Mouse (Mus musculus): ENCODE data around the gene E430018J23Rik. TPM values are rescaled to one million over a fixed set of nuclear protein-coding genes. Genes with fewer than 3 reads are reported as not detected.
"Not testable (repeated sequence)": the region's sequence is repeated elsewhere in the genome, so short reads cannot be mapped to it uniquely, and the experiment has no call there.

Gene E430018J23Rik
- total and polyA plus RNA-seq, 2 experiments from 2014 or later: 3.3 to 12.1 TPM

DNA sequence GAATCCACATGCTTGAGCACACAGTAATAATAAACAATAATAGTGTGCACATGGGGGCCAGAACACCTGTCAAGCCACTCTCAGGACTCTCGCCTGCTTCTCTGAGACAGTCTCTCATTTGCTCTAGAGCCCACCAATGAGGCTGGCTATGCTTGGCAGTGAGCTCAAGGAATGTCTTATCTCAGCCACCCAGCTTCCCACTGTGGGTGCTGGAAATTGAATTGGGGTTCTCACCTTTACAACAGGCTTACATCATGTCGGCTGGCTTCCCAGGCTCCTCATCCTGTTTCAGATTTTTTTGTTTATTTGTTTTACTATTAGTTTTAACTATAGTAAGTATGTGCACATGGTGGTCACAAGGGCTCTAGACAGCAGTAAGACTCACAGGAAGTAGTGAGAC, 22.2 kb downstream of the E430018J23Rik start:
- no peak overlapping the region for H3K4me3 ChIP-seq (ENCODE audit: low read depth, low read length)
- no peak overlapping the region for H3K27ac ChIP-seq (ENCODE audit: low read depth)
- 60% methylated on average over 2 of the region's 2 CpGs for WGBS

DNA sequence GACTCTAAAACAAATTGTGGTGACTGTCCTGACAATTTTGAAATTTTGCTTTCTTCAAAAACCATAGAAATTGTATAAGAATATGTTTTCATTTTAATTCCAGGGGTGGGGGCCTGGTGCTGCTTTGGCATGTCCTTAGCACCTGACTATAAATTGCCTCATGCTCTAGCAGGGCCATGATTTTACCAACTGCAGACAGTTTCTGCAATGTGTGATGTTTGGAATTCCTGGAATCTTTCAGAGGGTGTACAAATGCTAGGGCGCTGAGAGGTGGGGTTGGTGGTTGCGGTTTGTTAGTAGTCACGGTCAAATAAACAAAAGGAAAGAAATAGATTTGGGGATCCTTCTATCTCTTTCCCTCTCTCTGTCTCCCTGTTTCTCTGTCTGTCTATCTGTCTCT, 27.2 kb downstream of the E430018J23Rik start:
- no peak for ATAC-seq (ENCODE audit: insufficient read depth, low read depth)
- Histone ChIP-seq H3K4me2 (ENCODE audit: low read depth, low read length) (no peak overlapping the region), H3K9me3 (replicated peaks; ENCODE audit: control insufficient read depth, low read length) (no peaks in the 10 kb centered on the region), H3K4me1 (ENCODE audit: control insufficient read depth, insufficient read depth) (no peaks in the 10 kb centered on the region), H3K27me3 (ENCODE audit: control insufficient read depth, insufficient read depth, low read length) (no peaks in the 10 kb centered on the region), H3K36me3 (replicated peaks; ENCODE audit: control insufficient read depth, insufficient read depth, low read length) (no peaks in the 10 kb centered on the region), H3K27ac (ENCODE audit: low read depth) (no peak overlapping the region), H3K4me3 (ENCODE audit: low read depth, low read length) (no peak overlapping the region), H3K9ac (replicated peaks; ENCODE audit: low read depth, low read length) (no peak overlapping the region)
- 30% methylated on average over 3 of the region's 3 CpGs for WGBS
- TF ChIP-seq CTCF (IDR thresholded peaks at IDR 0.05; ENCODE audit: low read depth) (no peak), EP300 (IDR thresholded peaks at IDR 0.05; ENCODE audit: low read depth) (no peak)
- DNase-seq (ENCODE audit: low spot score): no peak

More for the DNA sequence above, 22.2 kb downstream of the E430018J23Rik start:
- Histone ChIP-seq H3K27me3 (ENCODE audit: control insufficient read depth, insufficient read depth, low read length) (no peaks in the 10 kb centered on the region), H3K9me3 (replicated peaks; ENCODE audit: control insufficient read depth, low read length) (no peaks in the 10 kb centered on the region), H3K4me1 (ENCODE audit: control insufficient read depth, insufficient read depth) (no peaks in the 10 kb centered on the region), H3K4me2 (ENCODE audit: low read depth, low read length) (no peak overlapping the region), H3K36me3 (replicated peaks; ENCODE audit: control insufficient read depth, insufficient read depth, low read length) (no peaks in the 10 kb centered on the region), H3K9ac (replicated peaks; ENCODE audit: low read depth, low read length) (no peak overlapping the region)
- ATAC-seq (ENCODE audit: insufficient read depth, low read depth) (no peak), DNase-seq (ENCODE audit: low spot score) (no peak)
- TF ChIP-seq CTCF (IDR thresholded peaks at IDR 0.05; ENCODE audit: low read depth) (no peak), EP300 (IDR thresholded peaks at IDR 0.05; ENCODE audit: low read depth) (no peak)

DNA sequence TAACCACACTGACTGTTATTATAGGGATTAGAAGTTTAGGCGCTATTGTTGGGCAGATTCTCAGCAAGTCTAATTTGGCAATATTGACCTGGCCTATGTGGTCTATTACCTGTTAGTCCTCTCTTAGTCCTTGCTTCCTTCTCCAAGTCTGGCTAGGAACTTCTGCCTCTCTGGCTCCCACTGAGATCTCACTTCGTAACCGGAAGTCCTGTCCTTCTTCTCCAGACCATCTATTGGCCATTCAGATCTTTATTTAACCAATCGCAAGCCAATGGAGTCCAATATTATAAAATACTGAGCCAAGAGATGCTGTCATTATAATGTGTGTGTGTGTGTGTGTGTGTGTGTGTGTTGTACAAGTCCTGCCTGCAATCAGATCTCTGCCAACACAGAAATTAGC, 29.3 kb downstream of the E430018J23Rik start:
- DNase-seq (ENCODE audit: low spot score): no peak
- Histone ChIP-seq H3K9ac (replicated peaks; ENCODE audit: low read depth, low read length) (no peak overlapping the region; the same call in 1 of the 2 replicates), H3K9me3 (replicated peaks; ENCODE audit: control insufficient read depth, low read length) (no peaks in the 10 kb centered on the region), H3K27me3 (ENCODE audit: control insufficient read depth, insufficient read depth, low read length) (no peaks in the 10 kb centered on the region), H3K4me3 (ENCODE audit: low read depth, low read length) (peak overlapping the region; percentile 38; the same call in 1 of the 2 replicates), H3K4me2 (ENCODE audit: low read depth, low read length) (peak overlapping the region; percentile 58; the same call in 1 of the 2 replicates), H3K36me3 (replicated peaks; ENCODE audit: control insufficient read depth, insufficient read depth, low read length) (no peaks in the 10 kb centered on the region), H3K27ac (ENCODE audit: low read depth) (no peak overlapping the region), H3K4me1 (ENCODE audit: control insufficient read depth, insufficient read depth) (no peaks in the 10 kb centered on the region)
- TF ChIP-seq CTCF (IDR thresholded peaks at IDR 0.05; ENCODE audit: low read depth) (no peak), EP300 (IDR thresholded peaks at IDR 0.05; ENCODE audit: low read depth) (no peak)
- ATAC-seq (ENCODE audit: insufficient read depth, low read depth): no peak
- WGBS: 68% methylated on average over 4 of the region's 4 CpGs

DNA sequence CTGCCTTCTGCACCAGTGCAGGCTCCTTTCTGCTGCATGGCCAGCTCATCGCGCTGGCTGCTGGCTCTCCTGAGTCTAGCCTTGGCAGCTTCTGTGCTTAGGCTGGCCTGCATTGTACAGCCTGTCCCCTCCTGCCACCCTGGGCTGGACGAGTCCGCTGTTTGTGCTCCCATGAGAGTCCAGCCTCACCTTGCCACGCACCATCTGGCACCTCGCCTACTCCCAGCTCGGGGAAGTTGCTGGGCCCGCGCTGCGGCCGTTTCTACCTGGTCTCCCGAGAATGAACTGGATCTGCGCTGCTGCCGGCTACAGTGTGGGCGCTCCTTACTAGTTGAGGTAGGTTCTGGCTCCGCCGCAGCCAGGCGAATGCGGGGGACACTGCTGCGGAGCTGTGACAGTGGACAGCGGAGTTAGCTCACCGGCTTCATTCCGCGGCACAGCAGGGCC, 29.9 kb downstream of the E430018J23Rik start:
- Histone ChIP-seq H3K9ac (replicated peaks; ENCODE audit: low read depth, low read length) (peak overlapping the region; percentile 41), H3K27ac (ENCODE audit: low read depth) (no peak overlapping the region), H3K4me1 (ENCODE audit: control insufficient read depth, insufficient read depth) (no peaks in the 10 kb centered on the region), H3K4me2 (ENCODE audit: low read depth, low read length) (peak overlapping the region; percentile 58), H3K36me3 (replicated peaks; ENCODE audit: control insufficient read depth, insufficient read depth, low read length) (no peaks in the 10 kb centered on the region), H3K9me3 (replicated peaks; ENCODE audit: control insufficient read depth, low read length) (no peaks in the 10 kb centered on the region), H3K27me3 (ENCODE audit: control insufficient read depth, insufficient read depth, low read length) (no peaks in the 10 kb centered on the region), H3K4me3 (ENCODE audit: low read depth, low read length) (peak overlapping the region; percentile 38)
- under 1% methylated on average over 24 of the region's 24 CpGs for WGBS
- no peak for DNase-seq (ENCODE audit: low spot score)
- ATAC-seq (ENCODE audit: insufficient read depth, low read depth): no peak
- TF ChIP-seq EP300 (IDR thresholded peaks at IDR 0.05; ENCODE audit: low read depth): no peak
- no peak for TF ChIP-seq CTCF (IDR thresholded peaks at IDR 0.05; ENCODE audit: low read depth)

DNA sequence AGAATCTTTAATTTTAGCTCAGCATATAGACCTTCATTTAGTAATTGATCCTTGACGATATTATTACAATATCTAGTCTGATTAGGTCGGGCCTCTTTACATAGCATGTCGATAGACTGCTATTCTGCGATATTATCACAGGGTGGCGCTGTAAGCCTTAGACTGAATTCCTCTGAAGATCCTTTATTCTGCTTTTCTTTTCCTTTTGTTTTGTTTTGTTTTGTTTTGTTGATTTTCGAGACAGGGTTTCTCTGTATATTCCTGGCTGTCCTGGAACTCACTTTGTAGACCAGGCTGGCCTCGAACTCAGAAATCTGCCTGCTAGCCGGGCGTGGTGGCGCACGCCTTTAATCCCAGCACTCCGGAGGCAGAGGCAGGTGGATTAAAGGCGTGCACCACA, 31.0 kb downstream of the E430018J23Rik start:
- Histone ChIP-seq H3K4me2 (ENCODE audit: low read depth, low read length) (peak overlapping the region; percentile 53), H3K4me3 (ENCODE audit: low read depth, low read length) (peak overlapping the region; percentile 34)
- WGBS: 19% methylated on average over 13 of the region's 13 CpGs
- H3K27ac ChIP-seq (ENCODE audit: low read depth); H3K9me3 ChIP-seq (replicated peaks; ENCODE audit: control insufficient read depth, low read length); H3K9ac ChIP-seq (replicated peaks; ENCODE audit: low read depth, low read length); ATAC-seq (ENCODE audit: insufficient read depth, low read depth); H3K36me3 ChIP-seq (replicated peaks; ENCODE audit: control insufficient read depth, insufficient read depth, low read length); H3K4me1 ChIP-seq (ENCODE audit: control insufficient read depth, insufficient read depth); H3K27me3 ChIP-seq (ENCODE audit: control insufficient read depth, insufficient read depth, low read length): not testable (repeated sequence)
- peak; percentile 82 for TF ChIP-seq CTCF (IDR thresholded peaks at IDR 0.05; ENCODE audit: low read depth)
- peak; percentile 69 for DNase-seq (ENCODE audit: low spot score)

DNA sequence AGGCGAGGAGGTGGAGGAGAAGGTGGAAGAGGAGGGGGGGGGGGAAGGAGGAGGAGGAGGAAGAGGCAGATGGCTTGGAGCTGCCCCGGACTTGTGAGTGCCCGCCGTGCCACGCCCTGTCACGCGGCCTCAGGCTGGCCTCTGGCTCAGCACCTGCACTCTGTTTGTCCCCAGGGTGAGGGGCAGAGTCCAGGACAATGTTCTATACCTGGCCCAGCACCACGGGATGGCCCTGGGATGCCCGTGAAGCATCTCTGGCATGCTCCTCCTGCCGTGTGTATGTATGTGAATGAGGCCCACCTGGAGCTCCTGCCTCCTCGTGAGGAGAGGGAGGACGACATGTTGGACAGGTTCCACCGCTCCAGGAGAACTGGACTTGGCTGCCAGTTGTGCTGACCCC, 32.0 kb downstream of the E430018J23Rik start:
- Histone ChIP-seq H3K4me2 (ENCODE audit: low read depth, low read length) (no peak overlapping the region), H3K9ac (replicated peaks; ENCODE audit: low read depth, low read length) (no peak overlapping the region), H3K27me3 (ENCODE audit: control insufficient read depth, insufficient read depth, low read length) (no peaks in the 10 kb centered on the region), H3K36me3 (replicated peaks; ENCODE audit: control insufficient read depth, insufficient read depth, low read length) (no peaks in the 10 kb centered on the region), H3K27ac (ENCODE audit: low read depth) (no peak overlapping the region), H3K9me3 (replicated peaks; ENCODE audit: control insufficient read depth, low read length) (no peaks in the 10 kb centered on the region), H3K4me1 (ENCODE audit: control insufficient read depth, insufficient read depth) (no peaks in the 10 kb centered on the region), H3K4me3 (ENCODE audit: low read depth, low read length) (no peak overlapping the region)
- TF ChIP-seq EP300 (IDR thresholded peaks at IDR 0.05; ENCODE audit: low read depth) (no peak), CTCF (IDR thresholded peaks at IDR 0.05; ENCODE audit: low read depth) (no peak)
- 45% methylated on average over 13 of the region's 13 CpGs for WGBS
- DNase-seq (ENCODE audit: low spot score): no peak
- ATAC-seq (ENCODE audit: insufficient read depth, low read depth): no peak
